Mouse (Mus musculus) forebrain, embryonic 14.5 days (tissue): ENCODE results near the gene Eng. TPM values are rescaled to one million over a fixed set of nuclear protein-coding genes. Genes with fewer than 3 reads are reported as not detected.

Experiments used
- ATAC-seq: fragments of 200-750 bp; cut with Nextera tagmentation; 2 replicates; pipeline ENCODE4 v1.8.0; 2017; ENCODE audit warnings: mild to moderate bottlenecking, moderate library complexity
- DNase-seq: peaks from one replicate; pipeline ENCODE4 v3.0.0-alpha.2; 2015; ENCODE audit warnings: low spot score
- H3K27ac ChIP-seq: fragments of 300-500 bp; sonication (generic); 2 replicates; pipeline ENCODE4 v1.5.1; 2014; ENCODE audit warnings: low read depth, mild to moderate bottlenecking, control low read depth, low read length, moderate library complexity
- H3K27me3 ChIP-seq: fragments of 300-500 bp; sonication (generic); replicated peaks from 2 replicates; pipeline ENCODE4 v1.6.1; 2014; ENCODE audit warnings: low read length, control low read depth, mixed read lengths; ENCODE audit not compliant: control insufficient read depth, insufficient read depth
- H3K36me3 ChIP-seq: fragments of 300-500 bp; sonication (generic); 2 replicates; pipeline ENCODE4 v1.6.1; 2014; ENCODE audit warnings: low read length, control low read depth; ENCODE audit not compliant: control insufficient read depth, insufficient read depth
- H3K4me1 ChIP-seq: fragments of 300-500 bp; sonication (generic); 2 replicates; pipeline ENCODE4 v1.6.1; 2014; ENCODE audit warnings: antibody characterized with exemption, low read length, control low read depth; ENCODE audit not compliant: control insufficient read depth, insufficient read depth
- H3K4me2 ChIP-seq: fragments of 300-500 bp; sonication (generic); 2 replicates; pipeline ENCODE4 v1.6.1; 2014; ENCODE audit warnings: mild to moderate bottlenecking, control low read depth, low read length
- H3K4me3 ChIP-seq: fragments of 300-500 bp; sonication (generic); 2 replicates; pipeline ENCODE4 v1.5.1; 2014; ENCODE audit warnings: low read depth, low read length, control low read depth
- H3K9ac ChIP-seq: fragments of 300-500 bp; sonication (generic); 2 replicates; pipeline ENCODE4 v1.6.1; 2014; ENCODE audit warnings: mild to moderate bottlenecking, low read length, control low read depth, moderate library complexity
- H3K9me3 ChIP-seq: fragments of 300-500 bp; sonication (generic); replicated peaks from 2 replicates; pipeline ENCODE4 v1.6.1; 2016; ENCODE audit warnings: low read length, control low read depth, mixed read lengths; ENCODE audit not compliant: control insufficient read depth
- WGBS: fragments of 180-500 bp; shearing (Covaris S2); extraction: QIAGEN DNeasy Blood & Tissue Kit; methylation state at CpG from one replicate; pipeline ENCODE4 v1.1.7; 2014; 5-methylcytosine and 5-hydroxymethylcytosine counted together
- polyA plus RNA-seq: library from polyadenylated mRNA; unstranded; fragments of >200 nt; fragmentation: Nextera tagmentation; extraction: Ambion mirVana; gene quantifications from 2 replicates; pipeline ENCODE4 v1.2.1, GENCODE M21; 2014

The Eng gene
- polyA plus RNA-seq, 1 experiment from 2014 or later, result 15.0 TPM

DNA sequence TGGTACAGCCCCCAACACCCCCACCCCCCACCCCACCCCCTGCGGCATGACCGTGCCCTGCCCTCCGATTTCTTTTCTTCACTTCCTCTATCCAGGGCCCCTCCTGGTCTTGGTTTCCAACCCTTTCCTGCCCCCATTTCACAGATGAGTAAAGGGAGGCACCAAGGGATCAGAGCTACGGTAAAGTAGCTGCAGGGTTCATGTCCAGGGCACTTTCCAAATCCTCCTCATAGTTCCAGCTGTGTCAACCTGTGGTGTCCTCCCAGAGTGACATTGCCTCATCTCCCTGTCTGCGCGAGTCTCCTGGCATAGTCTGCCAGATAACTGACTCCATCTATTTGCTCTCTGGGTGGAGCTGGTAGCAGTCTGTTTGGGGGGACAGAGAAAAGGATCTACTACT, 19.5 kb downstream of the Eng start:
- 92% methylated on average over 6 of the region's 6 CpGs for whole genome bisulfite sequencing
- H3K4me2 ChIP-seq, result no peak overlapping the region
- ATAC-seq (no peak), DNase-seq (no peak)
- no peaks in the 10 kb centered on the region for H3K9me3 ChIP-seq
- no peak overlapping the region for H3K9ac ChIP-seq
- H3K27me3 ChIP-seq, result no peaks in the 10 kb centered on the region
- no peaks in the 10 kb centered on the region for H3K36me3 ChIP-seq
- H3K27ac ChIP-seq, result no peak overlapping the region
- H3K4me3 ChIP-seq, result no peak overlapping the region
- no peaks in the 10 kb centered on the region for H3K4me1 ChIP-seq

DNA sequence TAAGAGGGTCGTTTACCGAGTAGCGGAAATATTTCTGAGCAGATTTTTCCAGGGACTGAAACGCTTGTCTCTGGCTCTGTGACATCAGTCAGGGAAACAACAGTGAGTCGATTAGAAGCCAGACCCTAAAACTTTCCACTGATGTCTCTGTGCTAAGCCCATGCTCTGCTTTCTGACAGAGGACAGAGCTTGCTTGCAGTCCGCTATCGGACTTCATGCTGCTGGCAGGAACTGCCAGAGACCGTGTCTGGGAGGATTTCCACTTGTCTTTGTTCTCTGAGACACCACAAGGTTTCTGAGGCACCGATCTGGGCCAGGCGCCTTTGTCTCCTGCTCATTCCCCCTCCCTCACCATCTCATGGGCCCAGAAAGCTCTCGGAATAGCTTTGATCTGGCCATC, 21.4 kb downstream of the Eng start:
- no peak overlapping the region for H3K4me3 ChIP-seq
- no peak overlapping the region for H3K9ac ChIP-seq
- H3K27ac ChIP-seq, result peak overlapping the region; percentile 23; the same call in 1 of the 2 replicates
- 25% methylated on average over 11 of the region's 11 CpGs for WGBS
- no peak overlapping the region for H3K4me2 ChIP-seq
- H3K4me1 ChIP-seq, result no peaks in the 10 kb centered on the region
- DNase-seq (peak; percentile 19), ATAC-seq (no peak)
- H3K9me3 ChIP-seq, result no peaks in the 10 kb centered on the region
- H3K27me3 ChIP-seq, result no peaks in the 10 kb centered on the region
- H3K36me3 ChIP-seq, result no peaks in the 10 kb centered on the region

DNA sequence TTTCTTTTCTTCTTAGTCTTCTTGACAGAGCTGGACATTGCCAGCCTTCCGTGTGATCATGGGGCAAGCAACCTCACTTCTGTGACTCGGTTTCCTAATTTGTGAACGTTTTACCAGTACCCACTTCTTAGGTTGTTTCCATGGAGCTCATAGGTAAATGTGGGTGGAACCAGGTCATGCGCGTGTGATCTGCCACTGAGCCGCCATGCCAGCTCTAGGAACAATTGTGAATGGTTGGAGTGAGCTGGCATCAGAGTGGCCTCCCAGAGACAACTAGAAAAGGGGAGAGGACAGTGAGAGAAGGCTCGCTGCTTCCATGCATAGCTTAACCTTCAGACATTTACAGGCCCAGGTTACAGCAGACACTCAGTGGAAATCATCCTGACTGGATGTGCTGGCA, 21.8 kb downstream of the Eng start:
- no peak overlapping the region for H3K4me2 ChIP-seq
- no peaks in the 10 kb centered on the region for H3K4me1 ChIP-seq
- WGBS, result 65% methylated on average over 7 of the region's 7 CpGs
- 0 out of 2 replicates have a peak overlapping the region, but pooled peaks have one; percentile 23 for H3K27ac ChIP-seq
- H3K9me3 ChIP-seq, result no peaks in the 10 kb centered on the region
- ATAC-seq (no peak), DNase-seq (no peak)
- no peaks in the 10 kb centered on the region for H3K27me3 ChIP-seq
- no peaks in the 10 kb centered on the region for H3K36me3 ChIP-seq
- H3K4me3 ChIP-seq, result no peak overlapping the region
- no peak overlapping the region for H3K9ac ChIP-seq

DNA sequence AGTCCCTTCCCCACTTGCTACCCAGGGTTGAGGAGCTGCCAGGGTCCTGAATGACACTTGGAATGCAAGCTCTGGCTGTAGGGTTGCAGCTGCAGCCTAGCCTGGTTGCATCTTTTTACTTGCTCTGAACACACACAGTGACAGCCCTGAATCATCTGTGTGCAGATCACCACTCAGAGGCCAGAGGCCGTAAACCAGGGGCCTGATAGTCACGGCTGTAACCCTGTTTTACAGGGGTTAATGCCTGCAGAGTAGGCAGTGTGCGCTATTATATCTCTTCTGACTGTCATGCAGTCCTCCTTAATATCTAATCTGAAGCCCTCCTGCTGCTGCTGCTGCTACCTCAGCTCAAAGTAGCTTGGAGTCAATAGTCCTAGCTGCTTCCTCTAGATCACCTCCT, 23.5 kb downstream of the Eng start:
- H3K27ac ChIP-seq, result no peak overlapping the region
- H3K36me3 ChIP-seq, result no peaks in the 10 kb centered on the region
- no peak overlapping the region for H3K4me2 ChIP-seq
- no peak overlapping the region for H3K9ac ChIP-seq
- H3K4me1 ChIP-seq, result no peaks in the 10 kb centered on the region
- H3K9me3 ChIP-seq, result no peaks in the 10 kb centered on the region
- ATAC-seq, result no peak
- no peak for DNase-seq
- 83% methylated on average over 3 of the region's 3 CpGs for WGBS
- H3K4me3 ChIP-seq, result no peak overlapping the region
- H3K27me3 ChIP-seq, result no peaks in the 10 kb centered on the region

DNA sequence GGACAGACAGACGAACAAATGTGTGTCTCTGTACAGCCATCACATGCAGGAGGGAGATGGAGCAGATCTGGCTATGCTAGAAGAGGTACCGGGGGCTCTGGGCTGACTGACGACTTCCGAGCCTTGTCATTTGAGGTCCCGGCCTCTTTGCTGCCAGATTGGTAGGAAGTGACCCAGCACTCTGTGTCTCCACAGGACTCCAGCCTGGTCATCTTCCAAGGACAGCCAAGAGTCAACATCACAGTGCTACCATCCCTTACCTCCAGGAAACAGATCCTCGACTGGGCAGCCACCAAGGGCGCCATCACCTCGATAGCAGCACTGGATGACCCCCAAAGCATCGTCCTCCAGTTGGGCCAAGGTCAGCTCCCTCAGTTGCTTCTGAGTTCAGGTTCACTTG, 24.8 kb downstream of the Eng start:
- DNase-seq (no peak), ATAC-seq (no peak)
- no peaks in the 10 kb centered on the region for H3K27me3 ChIP-seq
- no peak overlapping the region for H3K4me2 ChIP-seq
- no peak overlapping the region for H3K9ac ChIP-seq
- no peaks in the 10 kb centered on the region for H3K9me3 ChIP-seq
- no peak overlapping the region for H3K27ac ChIP-seq
- no peaks in the 10 kb centered on the region for H3K36me3 ChIP-seq
- no peak overlapping the region for H3K4me3 ChIP-seq
- WGBS, result 84% methylated on average over 9 of the region's 9 CpGs
- H3K4me1 ChIP-seq, result no peaks in the 10 kb centered on the region

DNA sequence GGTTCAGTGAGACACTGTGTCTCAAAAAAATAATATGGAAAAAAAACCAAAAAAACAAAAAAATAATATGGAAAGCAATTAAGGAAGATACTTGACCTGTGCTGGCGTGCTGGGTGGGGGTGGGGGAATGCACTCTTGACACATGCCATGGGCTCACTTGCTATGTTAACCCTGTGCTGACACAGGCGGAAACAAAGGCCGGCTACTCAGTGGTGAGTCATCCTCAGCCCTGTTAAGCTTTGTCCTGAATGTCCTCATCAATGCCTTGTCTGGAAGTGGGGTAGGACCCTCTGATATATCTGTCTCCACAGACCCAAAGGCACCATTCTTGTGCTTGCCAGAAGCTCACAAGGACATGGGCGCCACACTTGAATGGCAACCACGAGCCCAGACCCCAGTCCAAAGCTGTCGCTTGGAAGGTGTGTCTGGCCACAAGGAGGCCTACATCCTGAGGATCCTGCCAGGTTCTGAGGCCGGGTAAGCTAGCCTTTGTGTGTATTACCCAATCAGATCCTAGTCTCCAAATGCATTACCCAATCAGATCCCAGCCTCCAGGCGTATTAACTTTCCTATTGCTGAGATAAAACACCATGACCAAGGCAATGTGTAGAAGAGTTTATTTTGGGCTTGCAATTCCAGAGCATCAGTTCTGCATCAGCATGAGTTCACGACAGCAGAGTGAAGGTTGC, 25.7 kb downstream of the Eng start:
- no peaks in the 10 kb centered on the region for H3K27me3 ChIP-seq
- no peak overlapping the region for H3K27ac ChIP-seq
- H3K9ac ChIP-seq, result no peak overlapping the region
- no peak overlapping the region for H3K4me3 ChIP-seq
- H3K9me3 ChIP-seq, result no peaks in the 10 kb centered on the region
- ATAC-seq (no peak), DNase-seq (no peak)
- no peaks in the 10 kb centered on the region for H3K4me1 ChIP-seq
- H3K4me2 ChIP-seq, result no peak overlapping the region
- H3K36me3 ChIP-seq, result no peaks in the 10 kb centered on the region
- 65% methylated on average over 9 of the region's 9 CpGs for WGBS

DNA sequence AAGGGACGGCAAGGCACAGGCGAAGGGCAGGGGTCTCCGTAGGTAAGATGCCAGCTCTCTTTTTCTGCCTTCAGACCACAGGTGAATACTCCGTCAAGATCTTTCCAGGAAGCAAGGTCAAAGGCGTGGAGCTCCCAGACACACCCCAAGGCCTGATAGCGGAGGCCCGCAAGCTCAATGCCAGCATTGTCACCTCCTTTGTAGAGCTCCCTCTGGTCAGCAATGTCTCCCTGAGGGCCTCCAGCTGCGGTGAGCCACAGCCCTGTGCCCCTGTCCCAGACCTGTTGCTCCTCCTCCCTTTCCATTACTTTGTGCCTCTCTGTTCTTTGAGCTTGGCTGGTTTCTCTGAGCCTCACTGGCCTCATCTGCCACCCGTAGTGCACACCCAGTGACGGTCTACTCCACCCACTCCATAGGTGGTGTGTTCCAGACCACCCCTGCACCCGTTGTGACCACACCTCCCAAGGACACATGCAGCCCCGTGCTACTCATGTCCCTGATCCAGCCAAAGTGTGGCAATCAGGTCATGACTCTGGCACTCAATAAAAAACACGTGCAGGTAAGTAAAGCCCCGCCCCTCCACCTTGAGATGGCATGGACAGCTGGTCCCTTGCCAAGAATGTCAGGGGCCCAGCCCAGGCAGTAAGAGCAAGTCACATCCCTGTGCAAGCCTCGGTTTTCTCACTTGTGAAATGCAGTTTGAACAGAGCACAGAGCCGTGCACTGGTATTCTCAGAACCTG, 27.0 kb downstream of the Eng start:
- no peak for ATAC-seq
- no peak overlapping the region for H3K27ac ChIP-seq
- WGBS, result 83% methylated on average over 16 of the region's 16 CpGs
- H3K27me3 ChIP-seq, result no peaks in the 10 kb centered on the region
- no peaks in the 10 kb centered on the region for H3K36me3 ChIP-seq
- H3K4me2 ChIP-seq, result no peak overlapping the region
- H3K9me3 ChIP-seq, result no peaks in the 10 kb centered on the region
- DNase-seq, result no peak
- H3K4me1 ChIP-seq, result no peaks in the 10 kb centered on the region
- no peak overlapping the region for H3K4me3 ChIP-seq
- H3K9ac ChIP-seq, result no peak overlapping the region

DNA sequence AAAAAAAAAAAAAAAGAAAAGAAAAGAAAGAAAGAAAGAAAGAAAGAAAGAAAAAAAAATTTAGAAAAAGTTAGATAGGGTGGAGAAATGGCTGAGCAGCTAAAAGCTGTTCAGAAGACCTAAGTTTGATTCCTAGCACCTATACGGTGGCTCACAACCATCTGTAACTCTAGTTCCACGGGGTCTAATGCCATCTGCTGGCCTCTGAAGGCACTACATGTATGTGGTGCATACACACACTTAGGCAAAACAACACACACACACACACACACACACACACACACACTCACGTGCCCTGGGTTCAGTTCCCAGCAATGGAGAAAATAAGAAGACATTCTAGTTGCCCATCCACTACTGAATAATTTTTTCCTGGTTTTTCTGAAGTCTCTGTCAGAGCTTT, 30.4 kb downstream of the Eng start:
- H3K27ac ChIP-seq, result no peak overlapping the region
- no peak for DNase-seq
- no peaks in the 10 kb centered on the region for H3K9me3 ChIP-seq
- no peaks in the 10 kb centered on the region for H3K27me3 ChIP-seq
- H3K36me3 ChIP-seq, result no peaks in the 10 kb centered on the region
- H3K4me3 ChIP-seq, result no peak overlapping the region
- no peaks in the 10 kb centered on the region for H3K4me1 ChIP-seq
- no peak overlapping the region for H3K4me2 ChIP-seq
- H3K9ac ChIP-seq, result no peak overlapping the region
- no peak for ATAC-seq
- WGBS, result 89% methylated on average over 3 of the region's 3 CpGs

DNA sequence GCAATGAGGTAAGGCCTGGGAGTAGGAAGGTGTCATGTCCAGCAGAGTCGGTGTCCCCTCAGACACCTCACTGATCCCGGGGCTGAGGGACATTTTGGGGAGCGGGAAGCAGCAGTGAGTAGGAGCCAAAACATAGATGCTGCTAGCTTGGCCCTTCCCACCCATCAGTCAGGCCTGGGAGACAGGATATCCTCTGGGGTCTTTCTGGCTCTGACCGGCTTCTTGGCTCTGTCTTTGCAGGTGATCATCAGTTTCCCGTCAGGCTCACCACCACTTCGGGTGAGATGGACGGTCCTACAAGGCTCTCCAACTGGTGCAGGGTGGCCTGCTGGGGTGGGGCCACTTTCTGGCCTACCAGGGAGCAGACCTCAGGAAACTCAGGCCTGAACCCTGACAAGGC, 31.3 kb downstream of the Eng start:
- Histone ChIP-seq H3K9me3 (no peaks in the 10 kb centered on the region), H3K9ac (no peak overlapping the region), H3K27me3 (no peaks in the 10 kb centered on the region), H3K27ac (no peak overlapping the region), H3K4me1 (no peaks in the 10 kb centered on the region), H3K4me2 (no peak overlapping the region), H3K4me3 (no peak overlapping the region), H3K36me3 (0 out of 2 replicates have a peak, but pooled peaks cover 5% of the 10 kb centered on the region)
- 92% methylated on average over 7 of the region's 7 CpGs for WGBS
- ATAC-seq (no peak), DNase-seq (no peak)
